In genomic region chr4:117220741-117221515, GRCm38 (mm10) we compare ENCODE assay signal across 16 mouse cellular contexts. TPM values are rescaled to one million over a fixed set of nuclear protein-coding genes. Genes with fewer than 3 reads are reported as not detected.
"Had no signal": no experiment of that assay in that cellular context is flagged by ENCODE, and none has a peak within 500 bp of the region (broad histone marks: within the 10 kb centered on the region; RNA-seq: fewer than 3 reads in every experiment).

No protein-coding gene starts in this region.

- H3K9me3 ChIP-seq: kidney, embryonic 15.5 days; limb, embryonic 15.5 days; liver, embryonic 12.5 days; midbrain, embryonic 13.5 days; neural tube, embryonic 12.5 days had no signal

- H3K4me2 ChIP-seq: kidney, embryonic 15.5 days; limb, embryonic 15.5 days; liver, embryonic 12.5 days; lung, embryonic 14.5 days; midbrain, embryonic 13.5 days; neural tube, embryonic 12.5 days had no signal

- H3K36me3 ChIP-seq: kidney, embryonic 15.5 days; limb, embryonic 15.5 days; liver, embryonic 12.5 days; midbrain, embryonic 13.5 days; neural tube, embryonic 12.5 days had no signal

- H3K27me3 ChIP-seq: kidney, embryonic 15.5 days; limb, embryonic 15.5 days; liver, embryonic 12.5 days; neural tube, embryonic 12.5 days had no signal

- ATAC-seq: intestine, embryonic 16.5 days; liver, embryonic 12.5 days; midbrain, embryonic 13.5 days had no signal

- H3K4me3 ChIP-seq: kidney, embryonic 15.5 days; left cerebral cortex, adult 2 months; limb, embryonic 15.5 days; liver, embryonic 12.5 days; midbrain, embryonic 13.5 days; myocyte; neural tube, embryonic 12.5 days had no signal

- H3K27ac ChIP-seq: kidney, embryonic 15.5 days; left cerebral cortex, adult 2 months; limb, embryonic 15.5 days; liver, embryonic 12.5 days; macrophage; midbrain, embryonic 13.5 days; neural tube, embryonic 12.5 days had no signal

- H3K9ac ChIP-seq: kidney, embryonic 15.5 days; limb, embryonic 15.5 days; liver, embryonic 12.5 days; lung, embryonic 14.5 days; midbrain, embryonic 13.5 days; neural tube, embryonic 12.5 days had no signal

- H3K4me1 ChIP-seq: midbrain, embryonic 13.5 days; neural tube, embryonic 12.5 days had no signal

- DNase-seq: kidney, adult 2 months; kidney, postnatal 14 days; lung, embryonic 14.5 days; lung, postnatal 14 days; retina, postnatal 1 day; thymus, postnatal 14 days had no signal

RNA-seq across cellular contexts. Expression of gene Tmem53, which starts 30.8 kb away (rescaled TPM):
- total RNA-seq: megakaryocyte-erythroid progenitor cell, adult 5-6 weeks had no signal

RNA-seq across cellular contexts. Expression of gene Armh1, which starts 31.0 kb away (rescaled TPM):
- total RNA-seq: megakaryocyte-erythroid progenitor cell, adult 5-6 weeks had no signal
- polyA plus RNA-seq: macrophage, myocyte had no signal

RNA-seq across cellular contexts. Expression of gene Kif2c, which starts 38.5 kb away (rescaled TPM):
- total RNA-seq: left cerebral cortex, adult 2 months had no signal
